Mouse (Mus musculus) thymus, adult 2 months (tissue): ENCODE data around the gene Lef1.

ENCODE experiments used
- CTCF ChIP-seq: fragments of 200-500 bp; IDR thresholded peaks from 2 replicates; pipeline ENCODE4 v1.5.1; 2012; ENCODE audit warnings: mild to moderate bottlenecking, control low read depth, low read length, moderate library complexity, borderline replicate concordance; ENCODE audit not compliant: control insufficient read depth, poor library complexity, insufficient read depth; ENCODE audit errors: extremely low read depth
- POLR2A ChIP-seq: fragments of 200-500 bp; IDR thresholded peaks from 2 replicates; pipeline ENCODE4 v1.6.1; 2012; ENCODE audit warnings: mild to moderate bottlenecking, low read length, control low read depth, moderate library complexity; ENCODE audit not compliant: control insufficient read depth, poor library complexity, insufficient read depth; ENCODE audit errors: extremely low read depth

- TF ChIP-seq POLR2A (no peak), CTCF (no peak)
Observed at GRCm38 (mm10) chr3:131258921-131259320, 148.7 kb downstream of the Lef1 start.
